In the genomic region with DNA sequence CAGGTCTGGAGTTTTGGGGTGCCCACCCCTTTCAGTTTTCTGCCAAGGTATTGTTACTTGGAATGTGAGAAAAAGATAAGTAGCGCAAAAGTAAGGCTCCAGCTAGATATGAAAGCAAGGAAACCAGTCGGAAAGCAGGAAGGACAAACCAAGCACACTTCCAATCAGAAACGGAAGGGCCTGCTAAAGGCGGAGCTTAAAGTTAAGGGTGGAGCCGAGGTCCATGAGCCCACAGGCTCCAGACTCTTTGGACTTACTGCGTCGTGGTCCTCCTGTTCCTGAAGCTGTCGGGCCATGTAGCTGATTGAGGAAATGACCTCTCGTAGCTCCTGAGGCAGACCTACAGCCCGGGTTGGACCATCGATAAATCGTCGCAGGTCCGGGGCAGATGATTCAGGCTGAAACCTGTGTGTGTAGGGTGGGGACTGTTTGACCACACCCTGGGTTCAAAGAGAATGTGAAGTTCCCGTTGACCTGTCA, we compare ENCODE assay signal across 8 mouse cellular contexts. TPM values are rescaled to one million over a fixed set of nuclear protein-coding genes. Genes with fewer than 3 reads are reported as not detected.
DNase-seq lines count a peak whose midpoint lies in the region; ATAC-seq and TF ChIP-seq lines count a peak whose summit lies in the region.
"Had no signal": no experiment of that assay in that cellular context is flagged by ENCODE, and none has a peak within 500 bp of the region (broad histone marks: within the 10 kb centered on the region; RNA-seq: fewer than 3 reads in every experiment).

No protein-coding gene starts in this region.

- H3K27me3 ChIP-seq in G1E (ENCODE audit: insufficient read depth, low read length), result peaks cover 21% of the 10 kb centered on the region
- H3K27me3 ChIP-seq in liver, embryonic 14.5 days (ENCODE audit: control insufficient read depth, insufficient read depth, low read length), result peaks cover 11% of the 10 kb centered on the region
- H3K27me3 ChIP-seq: hindbrain, embryonic 15.5 days had no signal

- H3K36me3 ChIP-seq in G1E (replicated peaks), result no peaks in the 10 kb centered on the region
- no peaks in the 10 kb centered on the region for H3K36me3 ChIP-seq in liver, embryonic 14.5 days (replicated peaks; ENCODE audit: control insufficient read depth, insufficient read depth, low read depth)
- H3K36me3 ChIP-seq: hindbrain, embryonic 15.5 days had no signal

- 8% methylated on average over 15 of the region's 15 CpGs for WGBS in liver, embryonic 14.5 days (ENCODE audit: insufficient replicate concordance)

- ATAC-seq in G1E (ENCODE audit: extremely low read depth, insufficient number of reproducible peaks, low FRiP score, poor library complexity, severe bottlenecking), result peak; percentile 76
- peak; percentile 81 for ATAC-seq in liver, embryonic 14.5 days (ENCODE audit: insufficient read depth)

- H3K9me3 ChIP-seq in G1E (replicated peaks), result no peaks in the 10 kb centered on the region
- no peaks in the 10 kb centered on the region for H3K9me3 ChIP-seq in liver, embryonic 14.5 days (ENCODE audit: control insufficient read depth, low read length)
- H3K9me3 ChIP-seq: hindbrain, embryonic 15.5 days had no signal

- peak; percentile 22; the same call in 1 of the 2 replicates for TF ChIP-seq EP300 in liver, embryonic 14.5 days (IDR thresholded peaks at IDR 0.05; ENCODE audit: low read depth)

- peaks cover 24% of the 10 kb centered on the region for H3K4me1 ChIP-seq in G1E (ENCODE audit: insufficient read depth, low read depth, low read length)
- H3K4me1 ChIP-seq in liver, embryonic 14.5 days (replicated peaks; ENCODE audit: control insufficient read depth in 2 of 2, insufficient read depth in 2 of 2, low read length in 1 of 2), result peaks cover 11 to 12% of the 10 kb centered on the region in 2 experiments
- H3K4me1 ChIP-seq: hindbrain, embryonic 15.5 days had no signal

- peak overlapping the region; percentile 59 for H3K4me2 ChIP-seq in liver, embryonic 14.5 days (ENCODE audit: low read depth)
- H3K4me2 ChIP-seq: hindbrain, embryonic 15.5 days had no signal

- peak; percentile 62 for DNase-seq in G1E (ENCODE audit: low spot score)
- peak; percentile 75 for DNase-seq in c-Kit-positive CD71-positive TER-119-positive erythroid progenitor cells, embryonic 14.5 days (ENCODE audit: low spot score)
- peak; percentile 50 for DNase-seq in heart, postnatal 4 days
- peak; percentile 57 to 71 (median 67) for DNase-seq in liver, embryonic 14.5 days (ENCODE audit: low read depth in 3 of 3, low spot score in 3 of 3)
- DNase-seq in retina, postnatal 1 day, result no peak
- no peak for DNase-seq in embryo, embryonic 10 days (ENCODE audit: low spot score)
- DNase-seq in cerebellum, postnatal 4 days (ENCODE audit: low spot score in 2 of 2), result no peak

- H3K4me3 ChIP-seq in G1E (ENCODE audit: low read depth, low read length), result peak overlapping the region; percentile 65
- peak overlapping the region; percentile 35 to 65 for H3K4me3 ChIP-seq in liver, embryonic 14.5 days (ENCODE audit: insufficient read depth in 1 of 2, low read depth in 2 of 2, low read length in 2 of 2)
- H3K4me3 ChIP-seq: hindbrain, embryonic 15.5 days had no signal

- no peak for TF ChIP-seq CTCF in G1E (IDR thresholded peaks at IDR 0.05; ENCODE audit: low read depth, low read length)
- TF ChIP-seq CTCF in liver, embryonic 14.5 days (IDR thresholded peaks at IDR 0.05; ENCODE audit: low read depth), result no peak

- peak overlapping the region; percentile 28; the same call in 1 of the 2 replicates for H3K27ac ChIP-seq in liver, embryonic 14.5 days
- H3K27ac ChIP-seq: hindbrain, embryonic 15.5 days had no signal

- peak overlapping the region; percentile 3 for H3K9ac ChIP-seq in liver, embryonic 14.5 days (replicated peaks)
- H3K9ac ChIP-seq: hindbrain, embryonic 15.5 days had no signal

RNA-seq across cellular contexts. Expression of a gene that starts 10.9 kb away (rescaled TPM):
- total RNA-seq in G1E (2014; fragmentation: Nextera tagmentation) (2.3 and 2.8 TPM in 2 replicates), G1E (2017) (1.1 and 1.2 TPM in 2 replicates)
- 0.39 and 0.50 TPM in 2 replicates for polyA plus RNA-seq in G1E (2012)
- 1 to 10 TPM; 3.1 to 5.1 TPM for total RNA-seq in heart, postnatal 4 days (2021)
- polyA plus RNA-seq in liver, embryonic 14.5 days (2012; rRNA removed), result 0.44 and 0.58 TPM in 2 replicates
- 0.32 and 0.33 TPM in 2 replicates for polyA plus RNA-seq in liver, embryonic 14.5 days (2014; fragmentation: Nextera tagmentation; extraction: Ambion mirVana)

RNA-seq across cellular contexts. Expression of a gene that starts 16.8 kb away (rescaled TPM):
- total RNA-seq in G1E (2014; fragmentation: Nextera tagmentation), result 24.9 and 28.9 TPM in 2 replicates
- 3.6 and 4.2 TPM in 2 replicates for total RNA-seq in G1E (2017)
- 7.7 and 8.6 TPM in 2 replicates for polyA plus RNA-seq in G1E (2012)
- total RNA-seq in heart, postnatal 4 days (2021), result 1 to 10 TPM; 3.1 to 3.7 TPM
- polyA plus RNA-seq in liver, embryonic 14.5 days (2012; rRNA removed), result 0.41 and 0.42 TPM in 2 replicates
- polyA plus RNA-seq in liver, embryonic 14.5 days (2014; fragmentation: Nextera tagmentation; extraction: Ambion mirVana), result 0.06 and 0.13 TPM in 2 replicates

RNA-seq across cellular contexts. Expression of a gene that starts 19.1 kb away (rescaled TPM):
- total RNA-seq in G1E (2014; fragmentation: Nextera tagmentation) (18.4 and 19.0 TPM in 2 replicates), G1E (2017) (5.6 and 8.6 TPM in 2 replicates)
- 13.0 and 13.4 TPM in 2 replicates for polyA plus RNA-seq in G1E (2012)
- 10 to 100 TPM; 34.1 to 36.8 TPM for total RNA-seq in heart, postnatal 4 days (2021)
- polyA plus RNA-seq in liver, embryonic 14.5 days (2012; rRNA removed), result 1.4 and 1.5 TPM in 2 replicates
- 0.45 and 0.58 TPM in 2 replicates for polyA plus RNA-seq in liver, embryonic 14.5 days (2014; fragmentation: Nextera tagmentation; extraction: Ambion mirVana)

RNA-seq across cellular contexts. Expression of a gene that starts 20.6 kb away (rescaled TPM):
- total RNA-seq in G1E (2014; fragmentation: Nextera tagmentation) (not detected in 2 replicates), G1E (2017) (not detected in 2 replicates)
- polyA plus RNA-seq in G1E (2012), result not detected in 2 replicates
- under 1 TPM; 0.60 to 0.92 TPM for total RNA-seq in heart, postnatal 4 days (2021)
- 0.25 TPM in 2 replicates for polyA plus RNA-seq in liver, embryonic 14.5 days (2012; rRNA removed)
- 0.57 and 0.80 TPM in 2 replicates for polyA plus RNA-seq in liver, embryonic 14.5 days (2014; fragmentation: Nextera tagmentation; extraction: Ambion mirVana)

RNA-seq across cellular contexts. Expression of a gene that starts 23.1 kb away (rescaled TPM):
- total RNA-seq in G1E (2014; fragmentation: Nextera tagmentation), result 1.1 TPM in 1 of 2 replicates, not detected in the other
- 0.27 TPM in 1 of 2 replicates, not detected in the other for total RNA-seq in G1E (2017)
- polyA plus RNA-seq in G1E (2012), result 0.18 TPM in 2 replicates
- not detected for total RNA-seq in heart, postnatal 4 days (2021)
- polyA plus RNA-seq in liver, embryonic 14.5 days (2012; rRNA removed), result not detected in 2 replicates
- not detected in 2 replicates for polyA plus RNA-seq in liver, embryonic 14.5 days (2014; fragmentation: Nextera tagmentation; extraction: Ambion mirVana)

Comparison
In these comparisons a context has a peak if more than half of its experiments do, and no peak if none do; other contexts are left out.
1. DNase-seq: peak in G1E (single experiment), c-Kit-positive CD71-positive TER-119-positive erythroid progenitor cells, embryonic 14.5 days (single experiment), heart, postnatal 4 days (single experiment) and liver, embryonic 14.5 days (3 of 3); none in retina, postnatal 1 day (single experiment), embryo, embryonic 10 days (single experiment) and cerebellum, postnatal 4 days (0 of 2).